Mouse (Mus musculus): Measurements from ENCODE around the gene Agpat1.

DNA sequence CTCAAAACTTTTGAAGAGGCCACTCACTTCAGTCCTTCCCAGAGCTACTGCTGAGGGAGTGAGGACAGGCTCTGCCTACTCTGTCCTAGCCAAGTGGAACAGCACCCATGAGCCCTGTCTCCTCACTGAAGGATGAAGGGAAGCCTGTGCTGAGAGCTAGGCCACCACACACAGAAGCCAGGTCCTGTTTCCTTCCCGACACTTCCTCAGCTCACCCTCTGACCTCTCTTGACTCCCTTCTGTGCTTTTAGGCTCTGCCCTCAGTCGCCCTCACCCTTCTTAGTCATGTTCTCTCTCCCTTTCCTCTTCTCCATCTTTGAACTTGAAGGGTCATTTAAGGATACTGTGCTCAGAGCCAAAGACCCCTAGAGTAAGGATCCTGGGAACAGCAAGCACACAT lies 53.2 kb downstream of the Agpat1 start:
- no peak for TF ChIP-seq GATA1 (IDR thresholded peaks at IDR 0.05; ENCODE audit: borderline replicate concordance, low read length)
- TF ChIP-seq FLI1 (IDR thresholded peaks at IDR 0.05; ENCODE audit: low read length), result no peak

Measured in megakaryocyte, embryonic 14.5 days (primary cell).